8 mouse cellular contexts compared by ENCODE assay signal in genomic region chr14:25725032-25725497, GRCm38 (mm10). TPM values are rescaled to one million over a fixed set of nuclear protein-coding genes. Genes with fewer than 3 reads are reported as not detected.
DNase-seq lines count a peak whose midpoint lies in the region; ATAC-seq and TF ChIP-seq lines count a peak whose summit lies in the region.

No protein-coding gene starts in this region.

- no peaks in the 10 kb centered on the region for H3K27me3 ChIP-seq in heart, postnatal 0 days (ENCODE audit: control insufficient read depth, insufficient read depth, low read length)
- no peaks in the 10 kb centered on the region for H3K27me3 ChIP-seq in limb, embryonic 10.5 days (ENCODE audit: low read depth, poor library complexity, severe bottlenecking)
- no peaks in the 10 kb centered on the region for H3K27me3 ChIP-seq in neural tube, embryonic 13.5 days

- peak overlapping the region; percentile 70 for H3K27ac ChIP-seq in heart, postnatal 0 days (ENCODE audit: low read depth)
- peak overlapping the region; percentile 82 for H3K27ac ChIP-seq in limb, embryonic 10.5 days
- H3K27ac ChIP-seq in neural tube, embryonic 13.5 days (replicated peaks) = peak overlapping the region; percentile 52

- TF ChIP-seq EP300 in heart, postnatal 0 days (IDR thresholded peaks at IDR 0.05; ENCODE audit: low read depth) = no peak

- H3K9ac ChIP-seq in heart, postnatal 0 days (replicated peaks; ENCODE audit: low read depth, low read length) = 0 out of 2 replicates have a peak overlapping the region, but pooled peaks have one; percentile 20
- H3K9ac ChIP-seq in neural tube, embryonic 13.5 days = no peak overlapping the region

- ATAC-seq in CD4-positive, CD25-positive, alpha-beta regulatory T cell, adult 4 months = no peak
- ATAC-seq in heart, postnatal 0 days (ENCODE audit: insufficient read depth, low read depth) = peak; percentile 55
- ATAC-seq in neural tube, embryonic 13.5 days (ENCODE audit: low read depth) = 0 out of 2 replicates have a peak, but pooled peaks have one; percentile 23

- no peak overlapping the region for H3K4me2 ChIP-seq in heart, postnatal 0 days (ENCODE audit: low read depth, low read length)
- H3K4me2 ChIP-seq in neural tube, embryonic 13.5 days = no peak overlapping the region

- no peak for TF ChIP-seq CTCF in heart, postnatal 0 days (IDR thresholded peaks at IDR 0.05; ENCODE audit: low read depth)

- H3K4me3 ChIP-seq in heart, postnatal 0 days (ENCODE audit: low read depth, low read length) = no peak overlapping the region
- no peak overlapping the region for H3K4me3 ChIP-seq in limb, embryonic 10.5 days
- no peak overlapping the region for H3K4me3 ChIP-seq in neural tube, embryonic 13.5 days

- WGBS in heart, postnatal 0 days = 75% methylated on average over 11 of the region's 11 CpGs
- WGBS in limb, embryonic 10.5 days = 70% methylated on average over 11 of the region's 11 CpGs
- 73% methylated on average over 11 of the region's 11 CpGs for WGBS in neural tube, embryonic 13.5 days

- H3K9me3 ChIP-seq in heart, postnatal 0 days (replicated peaks; ENCODE audit: control insufficient read depth, low read length) = no peaks in the 10 kb centered on the region
- no peaks in the 10 kb centered on the region for H3K9me3 ChIP-seq in limb, embryonic 10.5 days (replicated peaks)
- no peaks in the 10 kb centered on the region for H3K9me3 ChIP-seq in neural tube, embryonic 13.5 days

- DNase-seq in CD4-positive, CD25-positive, alpha-beta regulatory T cell, adult 2 months (ENCODE audit: low read depth, low spot score) = peak; percentile 28
- DNase-seq in ovary, adult 18-20 months (ENCODE audit: low spot score) = peak; percentile 82
- no peak for DNase-seq in ovary, postnatal 10 days (ENCODE audit: low spot score)
- no peak for DNase-seq in heart, postnatal 0 days (ENCODE audit: low spot score)
- no peak for DNase-seq in limb, embryonic 10.5 days (ENCODE audit: low spot score)
- no peak for DNase-seq in urinary bladder, adult 2 months (ENCODE audit: low spot score)

- H3K4me1 ChIP-seq in heart, postnatal 0 days (ENCODE audit: control insufficient read depth, insufficient read depth) = peaks cover 20% of the 10 kb centered on the region
- peaks cover 61% of the 10 kb centered on the region for H3K4me1 ChIP-seq in limb, embryonic 10.5 days
- peaks cover 22% of the 10 kb centered on the region for H3K4me1 ChIP-seq in neural tube, embryonic 13.5 days (replicated peaks)

- H3K36me3 ChIP-seq in heart, postnatal 0 days (replicated peaks; ENCODE audit: control insufficient read depth, insufficient read depth, low read length) = peaks cover 10% of the 10 kb centered on the region; the same call in 1 of the 2 replicates
- peaks cover 10% of the 10 kb centered on the region; the same call in 1 of the 2 replicates for H3K36me3 ChIP-seq in limb, embryonic 10.5 days
- H3K36me3 ChIP-seq in neural tube, embryonic 13.5 days = no peaks in the 10 kb centered on the region

RNA-seq across cellular contexts. Expression of gene Ppif, which starts 31.1 kb away (rescaled TPM):
- 10 to 100 TPM; 22.0 to 27.0 TPM for polyA plus RNA-seq in CD4-positive, CD25-positive, alpha-beta regulatory T cell, adult 4 months (2017; shearing (Covaris generic))
- 205 and 222 TPM in 2 replicates for total RNA-seq in heart, postnatal 0 days (2014; rRNA removed; ENCODE audit: low replicate concordance)
- polyA plus RNA-seq in heart, postnatal 0 days (2015; fragmentation: Nextera tagmentation; extraction: Ambion mirVana) = 140 and 151 TPM in 2 replicates
- polyA plus RNA-seq in limb, embryonic 10.5 days (2016; fragmentation: Nextera tagmentation; extraction: Ambion mirVana) = 56.8 and 67.3 TPM in 2 replicates
- polyA plus RNA-seq in neural tube, embryonic 13.5 days (2015; fragmentation: Nextera tagmentation; extraction: Ambion mirVana) = 27.6 and 31.0 TPM in 2 replicates
- 21.2 and 27.2 TPM in 2 replicates for polyA plus RNA-seq in urinary bladder, adult 2 months (2012; rRNA removed)

RNA-seq across cellular contexts. Expression of gene Zcchc24, which starts 43.8 kb away (rescaled TPM):
- polyA plus RNA-seq in CD4-positive, CD25-positive, alpha-beta regulatory T cell, adult 4 months (2017; shearing (Covaris generic)) = 1 to 10 TPM in 1 of 2 experiments, under 1 TPM in 1; 0.84 to 1.3 TPM
- total RNA-seq in heart, postnatal 0 days (2014; rRNA removed; ENCODE audit: low replicate concordance) = 36.6 and 40.3 TPM in 2 replicates
- 14.9 and 18.5 TPM in 2 replicates for polyA plus RNA-seq in heart, postnatal 0 days (2015; fragmentation: Nextera tagmentation; extraction: Ambion mirVana)
- 9.9 and 17.0 TPM in 2 replicates for polyA plus RNA-seq in limb, embryonic 10.5 days (2016; fragmentation: Nextera tagmentation; extraction: Ambion mirVana)
- polyA plus RNA-seq in neural tube, embryonic 13.5 days (2015; fragmentation: Nextera tagmentation; extraction: Ambion mirVana) = 14.2 and 16.7 TPM in 2 replicates
- polyA plus RNA-seq in urinary bladder, adult 2 months (2012; rRNA removed) = 62.1 and 79.7 TPM in 2 replicates

Comparison
In these comparisons a context has a peak if more than half of its experiments do, and no peak if none do; other contexts are left out.
1. DNase-seq: peak in CD4-positive, CD25-positive, alpha-beta regulatory T cell, adult 2 months (single experiment) and ovary, adult 18-20 months (single experiment); none in ovary, postnatal 10 days (single experiment), heart, postnatal 0 days (single experiment), limb, embryonic 10.5 days (single experiment) and urinary bladder, adult 2 months (single experiment).
2. Peak in every context shown above with its lines, with median percentiles within 50 percentile points of each other: H3K27ac ChIP-seq.